Mouse (Mus musculus): Measurements from ENCODE around the gene Letm1.

Gene Letm1

DNA sequence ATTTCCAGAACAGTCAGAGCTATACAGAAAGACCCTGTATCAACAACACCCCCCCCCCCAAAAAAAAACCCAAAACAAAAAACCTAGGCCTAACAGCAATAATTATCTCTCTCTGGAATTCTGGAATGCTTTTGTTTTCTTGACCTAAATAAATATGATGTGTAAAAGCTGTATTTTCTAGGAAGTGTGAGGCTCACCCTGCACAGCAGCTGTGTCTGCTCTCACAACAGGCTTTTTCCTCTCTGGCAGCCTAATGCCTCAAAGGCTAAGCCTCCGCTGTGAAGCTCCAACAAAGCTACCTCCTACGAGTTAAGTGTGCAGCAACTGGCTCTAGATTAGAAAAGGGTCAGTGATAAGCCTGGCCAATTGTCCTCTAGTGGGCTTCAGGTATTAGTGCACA lies 73.6 kb downstream of the Letm1 start:
- CTCF ChIA-PET, result no interaction called here

DNA sequence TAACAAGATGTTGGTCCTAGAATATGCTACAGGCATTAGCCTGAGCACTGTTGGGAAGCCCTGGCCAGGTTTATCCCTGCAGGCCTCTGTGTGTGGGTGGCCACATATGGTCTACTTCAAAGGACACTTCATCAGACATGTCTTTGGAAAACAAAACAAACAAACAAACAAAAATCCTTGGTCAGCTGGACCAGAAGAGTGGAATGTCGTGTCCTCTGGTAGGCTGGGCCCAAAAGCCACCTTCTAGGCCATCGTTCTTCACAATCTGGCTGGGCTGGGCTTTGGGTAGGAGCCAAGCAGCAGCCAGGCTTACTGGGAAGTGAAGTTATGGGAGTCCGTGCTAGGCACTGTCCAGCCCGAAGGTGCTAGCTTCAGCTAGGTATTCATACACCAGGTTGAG lies 75.5 kb downstream of the Letm1 start:
- CTCF ChIA-PET, result interaction anchor here (1.2 kb wide), 1 partner anchor 14 kb away, joined by 3 read pairs; no protein-coding TSS in a partner anchor

DNA sequence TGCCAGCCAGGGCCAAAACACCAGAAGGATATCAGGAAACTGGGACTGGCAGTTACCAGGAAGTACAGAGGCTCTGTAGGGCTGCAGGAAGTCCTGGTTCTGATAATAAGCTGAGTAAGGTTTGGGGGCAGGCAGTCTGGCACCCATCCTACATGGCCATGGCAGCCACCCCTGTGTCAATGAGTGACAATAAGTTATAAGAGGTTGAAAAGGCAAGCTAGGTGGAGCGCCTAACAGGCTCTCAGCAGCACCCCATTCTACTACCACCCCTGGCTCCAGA lies 76.3 kb downstream of the Letm1 start:
- CTCF ChIA-PET, result no interaction called here

DNA sequence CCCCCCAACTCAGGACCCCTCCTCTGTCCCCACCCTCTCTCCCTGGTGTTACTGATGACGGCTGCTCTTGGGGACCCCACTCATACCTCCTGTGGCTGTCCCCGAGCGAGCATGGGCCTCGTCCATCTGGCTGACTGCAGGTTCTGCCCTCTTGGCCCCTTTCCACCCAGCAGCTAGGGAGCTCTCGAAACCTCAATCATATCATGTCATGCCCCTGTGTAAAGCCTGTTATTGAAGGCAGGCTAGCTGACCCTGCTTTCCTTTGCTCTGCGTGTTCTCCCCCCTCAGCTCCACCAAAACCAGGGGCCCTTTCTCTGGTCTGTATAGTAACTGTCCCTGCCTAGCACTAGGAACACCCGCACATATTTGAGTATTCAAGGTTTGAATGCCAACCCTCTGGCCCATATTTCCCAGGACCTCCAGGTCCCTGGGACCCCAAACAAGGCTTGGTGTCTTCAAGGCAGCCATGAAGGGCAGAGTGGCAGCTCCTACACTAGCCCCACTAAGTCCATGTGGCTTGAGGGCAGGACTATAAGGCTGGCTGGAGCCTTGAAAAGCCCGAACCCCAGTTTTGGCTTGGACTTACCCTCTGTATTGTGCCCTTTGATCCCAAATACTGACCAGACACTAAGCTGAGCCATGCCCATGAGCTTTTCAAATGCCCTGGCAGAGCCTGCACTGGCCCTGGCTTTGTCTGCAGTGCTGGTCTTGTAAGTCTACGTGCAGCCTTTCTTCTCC lies 76.8 kb downstream of the Letm1 start:
- CTCF ChIA-PET, result no interaction called here

DNA sequence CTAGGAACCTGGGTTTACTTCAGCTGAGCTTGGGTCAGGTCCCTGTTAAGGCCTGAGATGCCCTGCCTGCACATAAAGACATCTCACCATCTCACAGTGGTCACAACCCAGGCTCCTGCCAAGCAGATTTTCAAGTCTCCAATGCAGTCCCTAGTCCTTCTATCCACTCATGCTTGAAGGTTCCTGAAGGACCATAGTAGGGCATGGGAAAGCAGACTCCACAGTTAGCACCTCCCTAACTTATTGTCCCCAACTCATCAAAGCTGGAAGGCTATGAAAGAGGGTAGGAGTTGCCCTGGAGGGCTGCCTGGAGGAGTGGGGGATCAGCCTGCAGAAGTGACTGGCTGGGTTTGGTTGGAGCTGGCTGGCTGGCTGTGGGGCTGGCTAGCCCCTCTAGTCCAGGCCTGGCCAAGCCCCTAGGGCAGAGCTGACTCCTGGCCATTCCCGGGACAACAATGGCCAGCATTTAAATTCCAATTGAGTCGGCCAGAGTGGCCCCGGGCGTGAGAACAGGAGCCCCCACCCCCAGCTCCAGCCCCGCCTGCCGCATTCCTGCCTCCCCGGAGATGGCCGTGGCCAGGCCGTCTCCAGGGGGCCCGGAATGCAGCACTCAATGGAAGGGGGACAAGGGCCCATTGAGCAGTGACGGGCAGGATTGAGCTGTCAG lies 77.5 kb downstream of the Letm1 start:
- CTCF ChIA-PET, result interaction anchor here (0.7 kb wide), 1 partner anchor 9 kb away, joined by 15 read pairs; no protein-coding TSS in a partner anchor

DNA sequence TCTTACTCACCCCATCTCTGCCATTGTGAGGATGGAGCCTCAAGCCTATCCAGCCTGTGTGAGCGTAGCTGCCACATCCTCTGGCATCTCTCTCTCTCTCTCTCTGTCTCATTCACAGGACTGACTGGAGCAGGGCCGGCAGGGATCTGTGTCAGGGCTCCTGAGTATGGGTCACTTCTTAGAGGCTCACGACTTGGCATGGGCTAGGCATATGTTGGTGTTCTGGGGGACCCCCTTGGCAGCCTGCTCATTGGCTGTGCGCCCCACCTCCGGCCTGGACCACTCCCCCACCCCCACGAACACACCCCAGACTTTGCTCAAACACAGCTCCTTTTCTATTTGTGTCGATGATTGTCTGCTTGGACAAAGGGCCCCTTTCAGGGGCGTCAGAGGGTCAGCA lies 78.6 kb downstream of the Letm1 start:
- CTCF ChIA-PET, result no interaction called here

DNA sequence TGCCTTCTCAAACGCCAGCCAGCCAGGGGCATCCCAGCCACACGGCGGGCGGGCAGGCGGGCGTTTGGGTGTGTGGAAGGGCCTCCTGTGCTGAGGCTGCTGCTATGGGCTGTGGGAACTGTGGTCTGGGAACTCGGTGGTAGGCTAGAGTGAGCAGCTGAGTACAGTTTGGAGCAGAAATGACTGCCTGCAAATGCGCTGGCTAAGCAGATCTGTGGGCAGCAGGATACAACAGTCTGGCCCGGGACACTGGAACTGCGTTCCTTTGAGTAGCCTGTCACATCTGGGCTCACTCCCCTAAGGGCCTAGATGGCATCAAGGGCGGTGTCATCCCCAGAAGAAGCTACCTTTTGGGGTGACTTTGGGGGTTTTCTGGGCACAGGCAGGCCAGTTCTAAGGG lies 80.8 kb downstream of the Letm1 start:
- CTCF ChIA-PET, result no interaction called here

DNA sequence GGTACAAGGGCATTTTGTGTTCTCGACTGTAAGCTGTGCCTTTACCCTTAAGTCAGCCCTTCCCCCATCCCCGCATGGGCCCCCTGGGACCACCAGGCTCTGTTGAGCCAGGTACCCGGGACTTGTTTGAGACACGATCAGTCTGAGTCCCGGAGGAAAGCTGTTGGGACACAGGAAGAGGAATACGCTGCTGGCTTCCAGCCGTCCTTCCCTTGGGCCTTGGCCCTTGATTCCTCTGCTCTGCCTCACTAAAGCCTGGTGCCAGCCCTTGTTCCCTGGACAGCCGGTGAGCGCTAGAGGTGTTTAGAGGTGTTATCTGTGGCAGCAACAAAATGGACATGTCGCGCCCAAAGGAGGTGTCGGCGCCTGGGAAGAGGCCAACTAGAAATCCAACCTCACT lies 82.6 kb downstream of the Letm1 start:
- CTCF ChIA-PET, result no interaction called here

DNA sequence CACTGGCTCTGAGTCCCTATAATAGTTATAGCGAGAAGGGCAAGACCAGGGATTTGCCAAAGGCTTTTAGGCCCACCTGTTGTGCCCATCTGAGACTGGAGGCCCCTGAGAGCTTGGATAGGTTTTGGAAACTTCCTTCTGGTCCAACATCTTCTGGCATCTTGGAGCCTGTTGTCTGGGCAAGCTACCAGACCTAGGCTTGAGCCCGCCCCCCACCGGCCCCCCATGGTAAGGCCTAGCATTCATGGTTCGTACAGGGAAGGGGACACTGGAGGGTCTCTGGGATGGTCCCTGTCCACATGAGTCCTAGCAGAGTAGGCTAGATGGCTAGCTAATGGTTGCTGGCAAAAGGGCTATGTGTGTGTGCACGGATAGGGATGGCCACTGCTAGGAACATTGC lies 83.9 kb downstream of the Letm1 start:
- CTCF ChIA-PET, result no interaction called here

DNA sequence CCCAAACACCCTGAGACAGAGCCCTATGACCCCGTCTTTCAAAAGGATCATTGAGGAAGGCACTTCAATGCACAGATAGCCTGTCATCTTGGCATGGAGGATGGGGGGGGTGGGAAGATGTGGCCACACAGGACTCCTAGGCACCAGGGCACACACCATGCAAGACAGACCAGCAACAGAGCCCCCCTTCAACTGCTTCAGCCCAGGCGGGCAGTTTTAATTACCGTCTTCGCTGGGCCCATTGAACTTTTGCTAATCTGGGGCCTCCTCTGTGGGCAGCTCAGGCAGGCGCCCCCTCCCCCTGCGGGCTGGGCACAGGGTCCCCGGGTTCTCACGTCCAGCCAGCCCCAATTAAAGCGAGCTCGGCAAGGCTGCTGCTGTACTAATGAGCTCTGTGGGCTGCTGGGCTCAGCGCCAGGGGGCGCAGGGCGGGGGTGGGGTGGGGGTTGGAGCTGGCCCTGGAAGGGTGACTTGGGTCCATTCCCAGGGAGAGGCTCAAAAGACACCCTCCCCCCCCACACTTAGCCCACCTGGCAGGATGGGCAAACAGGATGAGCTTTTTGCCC lies 84.6 kb downstream of the Letm1 start:
- CTCF ChIA-PET, result no interaction called here

DNA sequence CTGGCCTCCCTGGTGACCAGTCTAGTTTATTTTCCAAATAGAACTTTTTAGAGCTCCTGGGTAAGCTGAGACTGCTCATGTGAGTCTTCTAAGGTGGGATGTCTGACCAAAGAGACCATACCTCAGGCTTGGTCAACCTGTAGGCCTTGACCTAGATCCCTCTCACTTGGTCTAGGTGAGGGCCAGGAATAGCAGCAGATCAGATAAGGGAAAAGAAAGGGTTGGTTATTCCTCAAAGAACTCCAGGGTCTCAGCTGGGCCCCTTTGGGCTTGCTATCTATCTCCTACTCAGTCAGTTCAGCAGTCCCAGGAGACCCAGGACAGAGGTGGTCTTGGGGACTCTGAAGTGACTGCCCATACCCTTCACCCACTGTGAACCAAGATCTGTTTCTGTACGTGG lies 85.1 kb downstream of the Letm1 start:
- CTCF ChIA-PET, result no interaction called here

DNA sequence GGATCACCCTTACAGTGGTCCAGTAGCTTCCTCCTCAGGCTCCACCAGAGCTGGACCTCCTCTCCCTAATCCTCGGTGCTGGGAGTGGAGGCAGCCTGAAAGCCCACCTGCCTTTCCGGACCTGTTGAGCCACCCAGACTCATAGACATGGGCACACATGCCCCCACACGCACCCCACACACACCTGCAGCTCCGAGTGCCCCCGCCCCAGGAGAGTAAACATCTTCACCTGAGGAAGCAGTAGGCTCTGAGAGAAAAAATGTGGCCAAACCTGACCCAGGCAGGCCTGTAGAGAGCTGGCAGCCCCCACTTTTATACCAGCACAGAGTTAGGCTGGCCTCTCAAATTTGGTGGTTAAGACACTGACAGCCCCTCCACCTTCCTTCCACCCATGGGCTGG lies 86.2 kb downstream of the Letm1 start:
- CTCF ChIA-PET, result no interaction called here

DNA sequence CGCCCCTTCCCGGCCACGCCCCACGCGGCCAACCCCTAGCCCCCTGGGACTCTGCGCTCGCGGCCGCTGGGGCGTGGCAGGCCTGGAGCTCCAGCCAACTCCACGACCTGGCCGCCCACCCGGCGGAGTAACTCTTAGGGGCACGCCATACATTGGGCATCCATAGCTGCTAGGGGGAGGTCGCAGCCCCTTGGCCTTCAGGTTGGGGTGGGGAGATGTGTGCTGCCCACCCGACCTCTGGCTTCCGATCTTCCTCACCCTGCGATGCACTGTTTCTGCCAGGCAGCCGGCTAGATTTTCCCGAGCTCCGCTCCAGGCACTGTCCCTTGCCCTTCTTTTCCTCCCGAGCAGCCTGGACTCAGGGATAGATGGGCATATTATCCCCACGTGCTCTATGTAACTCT lies 86.9 kb downstream of the Letm1 start:
- CTCF ChIA-PET, result interaction anchor here (0.7 kb wide), 1 partner anchor 1660 kb away, joined by 3 read pairs; no protein-coding TSS in a partner anchor

DNA sequence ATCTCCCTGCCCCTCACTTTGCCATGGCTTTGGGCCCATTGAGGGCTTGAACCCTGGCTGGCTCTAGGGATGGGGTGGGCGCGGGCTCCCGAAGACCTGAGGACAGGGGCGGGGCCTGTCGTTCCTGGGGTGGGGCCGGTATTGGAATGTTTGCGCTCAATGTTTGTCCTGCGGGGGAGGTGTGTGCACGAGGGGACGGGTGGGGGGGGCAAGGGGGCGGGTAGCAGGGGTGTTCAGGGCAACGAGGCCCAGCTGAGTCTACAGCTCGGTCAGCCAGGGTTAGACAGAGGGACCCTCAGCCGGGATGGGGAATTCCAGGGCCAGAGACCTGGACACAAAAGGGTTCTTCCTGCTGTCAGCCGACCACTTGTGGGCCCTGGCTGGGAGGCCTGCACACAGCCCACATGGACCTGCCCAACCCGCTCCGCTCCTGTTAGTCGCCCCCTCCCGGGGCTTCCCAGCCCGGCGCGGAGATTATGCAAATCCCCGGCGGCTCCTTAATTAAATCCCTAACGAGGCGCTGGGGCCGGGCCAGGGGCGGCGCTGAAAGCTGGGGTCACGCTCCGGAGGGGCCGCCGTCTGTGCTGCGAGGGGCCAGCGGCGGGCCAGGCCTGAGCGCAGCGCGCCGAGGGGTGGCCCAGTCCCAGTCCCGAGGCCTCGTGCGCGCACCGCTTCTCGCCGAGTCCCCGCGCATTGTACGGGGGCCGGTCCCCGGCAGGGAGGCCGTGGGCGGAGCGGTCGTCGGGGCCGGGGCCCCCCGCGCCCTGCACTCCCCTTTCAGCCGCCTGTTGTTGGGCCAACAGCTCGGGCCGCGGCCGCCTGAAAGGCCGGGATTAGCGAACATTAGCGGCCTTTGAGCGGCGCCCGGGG lies 87.5 kb downstream of the Letm1 start:
- CTCF ChIA-PET, result interaction anchor here (0.7 kb wide), 1 partner anchor 1660 kb away, joined by 3 read pairs; no protein-coding TSS in a partner anchor

DNA sequence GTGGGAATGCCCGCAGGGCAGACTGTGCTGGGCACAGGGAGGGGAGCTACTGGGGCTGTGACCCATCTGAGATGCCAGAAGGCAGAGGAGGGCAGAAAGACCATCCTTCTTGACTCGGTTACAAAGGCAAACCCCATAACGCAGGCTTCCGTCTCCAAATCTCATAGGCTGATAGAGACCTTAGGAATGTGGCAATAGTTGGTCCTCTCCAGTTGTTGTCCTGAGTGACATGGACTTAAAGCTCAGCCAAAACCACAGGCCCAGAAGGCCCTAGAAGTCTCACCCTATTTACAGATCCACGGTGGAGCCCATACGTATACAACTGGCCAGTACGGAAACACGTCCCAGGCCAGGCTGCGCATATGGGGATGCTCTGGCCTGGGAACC lies 88.2 kb downstream of the Letm1 start:
- CTCF ChIA-PET, result no interaction called here

DNA sequence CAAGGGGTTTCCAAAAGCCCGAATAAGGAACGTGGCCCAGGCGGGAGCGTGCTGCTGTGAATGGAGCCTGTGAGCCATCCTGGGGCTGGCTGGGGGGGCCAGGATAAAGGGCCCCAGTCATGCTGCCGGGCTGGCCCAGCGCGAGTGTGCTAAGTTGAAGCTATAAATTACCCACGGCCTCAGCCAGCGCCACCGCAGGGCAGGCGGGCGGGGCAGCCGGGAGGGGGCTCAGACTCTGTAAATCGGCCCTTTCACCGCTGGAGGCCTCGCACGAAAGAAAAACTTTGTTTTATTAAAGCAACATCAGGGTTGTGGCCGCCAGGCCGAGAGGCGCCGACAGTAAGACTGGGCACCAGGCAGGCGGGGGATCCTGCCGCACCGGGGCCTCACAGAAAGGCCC lies 90.2 kb downstream of the Letm1 start:
- CTCF ChIA-PET, result no interaction called here

DNA sequence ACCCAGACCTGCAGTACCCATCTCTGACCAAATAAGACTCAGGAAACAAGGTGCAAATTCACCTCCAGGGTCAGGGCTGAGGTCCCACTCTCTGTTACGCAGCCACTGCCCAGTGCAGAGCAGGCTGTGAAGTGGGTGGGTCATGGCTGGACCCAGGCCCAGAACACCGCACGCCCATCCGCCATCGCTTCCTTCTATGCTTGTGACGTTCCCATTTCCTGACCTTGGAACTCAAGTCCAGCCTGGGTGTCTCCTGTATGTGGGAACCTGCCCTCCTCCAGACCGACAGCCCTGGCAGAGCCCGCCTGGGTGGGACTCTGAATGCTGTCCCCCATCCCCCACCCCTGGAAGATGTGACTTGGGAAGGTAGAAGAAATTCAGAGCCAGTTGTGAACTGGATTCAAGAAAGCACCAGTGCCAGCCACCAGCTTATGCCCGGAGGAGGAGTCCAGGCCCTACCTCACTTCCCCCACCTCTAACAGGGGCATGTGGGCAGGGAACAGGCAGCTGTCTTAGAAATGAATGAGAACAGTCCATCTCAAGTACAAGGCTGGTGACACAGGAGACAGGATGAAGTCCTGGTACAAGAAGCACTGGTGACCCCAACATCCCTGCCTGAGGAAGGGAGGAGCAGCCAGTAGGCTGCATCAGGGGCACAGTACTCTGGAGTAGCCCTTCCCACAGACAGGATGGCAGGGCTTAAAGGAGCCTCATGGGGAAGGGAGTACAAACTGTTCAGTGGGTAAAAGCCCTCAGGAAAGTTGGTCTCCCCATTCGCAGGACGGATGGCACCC lies 92.6 kb downstream of the Letm1 start:
- CTCF ChIA-PET, result no interaction called here

All from spleen, embryonic (tissue).